Mouse (Mus musculus): ENCODE data around the gene Ddah1. TPM values are rescaled to one million over a fixed set of nuclear protein-coding genes. Genes with fewer than 3 reads are reported as not detected.
A peak's percentile ranks its signal among the peaks of the same experiment; 100 is the strongest.
"Not testable (repeated sequence)": the region's sequence is repeated elsewhere in the genome, so short reads cannot be mapped to it uniquely, and the experiment has no call there.

The Ddah1 gene
- polyA plus RNA-seq, 1 experiment, result 0.67 TPM

GRCm38 (mm10) chr3:145913263-145913662, 154.8 kb downstream of the Ddah1 start:
- Histone ChIP-seq H3K4me3 (ENCODE audit: insufficient read depth, low read length) (no peak overlapping the region), H3K27ac (ENCODE audit: insufficient read depth, low read depth, low read length) (no peak overlapping the region), H3K4me1 (ENCODE audit: control insufficient read depth, insufficient read depth, low read length) (no peaks in the 10 kb centered on the region)
- TF ChIP-seq CTCF (IDR thresholded peaks at IDR 0.05; ENCODE audit: low read depth, low read length), result no peak
- TF ChIP-seq POLR2A (IDR thresholded peaks at IDR 0.05; ENCODE audit: borderline replicate concordance, low read depth, low read length), result no peak

DNA sequence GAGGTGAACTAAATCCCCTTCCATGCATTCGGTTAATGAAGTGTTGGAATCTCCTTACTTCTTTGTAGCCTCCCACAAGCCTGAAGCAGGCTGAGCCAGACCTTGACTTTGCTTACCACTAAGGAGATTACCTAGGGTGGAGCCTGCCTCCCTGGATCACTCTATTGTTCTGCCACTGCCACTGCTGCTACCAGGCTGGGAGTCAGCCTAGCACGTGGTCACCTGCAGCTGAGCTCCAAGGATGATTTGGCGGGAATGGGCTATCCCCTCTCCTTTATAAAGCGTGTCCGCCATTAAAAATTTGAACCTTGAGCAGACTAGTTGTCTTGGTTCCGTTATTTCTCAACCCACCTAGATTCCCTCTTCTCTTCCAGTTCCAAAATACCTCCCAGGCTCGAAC, 155.5 kb downstream of the Ddah1 start:
- not testable (repeated sequence) for H3K4me3 ChIP-seq (ENCODE audit: insufficient read depth, low read length); H3K27ac ChIP-seq (ENCODE audit: insufficient read depth, low read depth, low read length); H3K4me1 ChIP-seq (ENCODE audit: control insufficient read depth, insufficient read depth, low read length)

- no peak for TF ChIP-seq CTCF (IDR thresholded peaks at IDR 0.05; ENCODE audit: low read depth, low read length)
- TF ChIP-seq POLR2A (IDR thresholded peaks at IDR 0.05; ENCODE audit: borderline replicate concordance, low read depth, low read length), result no peak
- Histone ChIP-seq H3K4me3 (ENCODE audit: insufficient read depth, low read length) (no peak overlapping the region), H3K4me1 (ENCODE audit: control insufficient read depth, insufficient read depth, low read length) (no peaks in the 10 kb centered on the region), H3K27ac (ENCODE audit: insufficient read depth, low read depth, low read length) (no peak overlapping the region)
Measured at GRCm38 (mm10) chr3:145916374-145916773, 157.9 kb downstream of the Ddah1 start.

GRCm38 (mm10) chr3:145916826-145917225, 158.4 kb downstream of the Ddah1 start:
- TF ChIP-seq POLR2A (IDR thresholded peaks at IDR 0.05; ENCODE audit: borderline replicate concordance, low read depth, low read length) (no peak), CTCF (IDR thresholded peaks at IDR 0.05; ENCODE audit: low read depth, low read length) (no peak)
- Histone ChIP-seq H3K4me3 (ENCODE audit: insufficient read depth, low read length) (no peak overlapping the region), H3K4me1 (ENCODE audit: control insufficient read depth, insufficient read depth, low read length) (no peaks in the 10 kb centered on the region), H3K27ac (ENCODE audit: insufficient read depth, low read depth, low read length) (no peak overlapping the region)

DNA sequence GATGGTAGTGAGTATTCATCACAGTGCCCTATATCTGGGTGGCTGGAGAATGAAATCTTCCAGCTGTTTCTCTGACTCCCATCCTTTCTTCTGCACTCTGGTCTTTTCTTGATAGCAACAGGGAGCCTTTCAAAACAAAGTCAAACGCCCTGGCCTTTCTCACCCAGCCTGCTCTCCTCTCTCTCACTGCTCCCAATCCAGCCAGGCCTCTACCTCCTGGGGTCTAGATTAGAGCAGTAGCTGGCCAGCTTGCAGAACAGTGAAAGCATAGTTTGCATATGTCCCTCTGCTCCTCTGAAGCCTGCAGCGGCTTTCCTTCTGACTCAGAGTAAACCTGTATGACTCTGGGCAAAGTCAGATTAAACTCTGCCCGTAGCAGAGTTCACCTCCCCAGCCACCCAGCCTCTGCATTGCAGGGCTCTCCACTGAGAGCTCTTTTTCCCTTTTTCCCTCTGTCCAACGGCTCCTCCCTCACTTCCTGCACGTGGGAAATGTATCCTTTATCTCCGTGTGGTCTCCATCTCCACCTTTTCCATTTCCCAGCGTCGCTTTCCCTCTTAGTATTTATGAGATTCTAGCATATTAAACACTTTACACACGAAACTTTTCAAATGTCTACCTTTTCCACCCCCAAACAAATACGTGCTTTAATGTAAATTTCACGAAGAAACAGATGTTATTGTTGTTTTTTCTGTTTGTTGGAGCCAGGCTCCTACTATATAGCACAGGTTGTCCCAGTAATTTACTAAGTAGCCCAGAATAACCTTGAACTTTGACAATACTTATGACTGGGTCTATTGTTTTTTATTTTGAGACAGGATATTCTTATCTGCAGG, 163.8 kb downstream of the Ddah1 start, which contains the start of gene Bcl10:
Gene Bcl10, plus strand, starts transcription at position 786 of the 836 bp plus-strand sequence.
- peak within 1 kb of the TSS; percentile 49 for H3K4me3 ChIP-seq (ENCODE audit: insufficient read depth, low read length)
- TF ChIP-seq POLR2A (IDR thresholded peaks at IDR 0.05; ENCODE audit: borderline replicate concordance, low read depth, low read length) (no peak), CTCF (IDR thresholded peaks at IDR 0.05; ENCODE audit: low read depth, low read length) (no peak)
- H3K4me1 ChIP-seq (ENCODE audit: control insufficient read depth, insufficient read depth, low read length), result peaks cover 14% of the 10 kb centered on the region
- peak within 1 kb of the TSS; percentile 82 for H3K27ac ChIP-seq (ENCODE audit: insufficient read depth, low read depth, low read length)

DNA sequence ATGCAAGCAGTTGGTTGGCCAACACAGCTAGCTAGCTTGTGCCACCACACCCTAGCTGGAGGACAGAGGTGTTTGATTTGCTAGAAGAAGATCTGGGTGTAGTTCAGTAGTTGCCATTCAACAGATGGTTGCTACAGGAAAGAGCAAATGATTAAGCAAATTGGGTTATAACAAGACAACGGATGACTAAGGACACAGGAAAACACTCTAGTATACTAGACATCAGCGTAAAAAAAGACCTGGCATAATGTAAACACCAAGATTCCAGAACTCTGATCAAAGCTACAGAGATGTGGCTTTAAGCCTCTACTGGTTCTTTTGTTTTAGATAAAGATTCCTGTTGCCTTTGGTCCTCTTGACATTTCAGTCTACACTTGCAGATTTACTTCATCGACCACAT, 164.5 kb downstream of the Ddah1 start:
- TF ChIP-seq CTCF (IDR thresholded peaks at IDR 0.05; ENCODE audit: low read depth, low read length) (no peak), POLR2A (IDR thresholded peaks at IDR 0.05; ENCODE audit: borderline replicate concordance, low read depth, low read length) (no peak)
- Histone ChIP-seq H3K27ac (ENCODE audit: insufficient read depth, low read depth, low read length) (no peak overlapping the region), H3K4me1 (ENCODE audit: control insufficient read depth, insufficient read depth, low read length) (peaks cover 20% of the 10 kb centered on the region), H3K4me3 (ENCODE audit: insufficient read depth, low read length) (no peak overlapping the region)

- TF ChIP-seq POLR2A (IDR thresholded peaks at IDR 0.05; ENCODE audit: borderline replicate concordance, low read depth, low read length) (no peak), CTCF (IDR thresholded peaks at IDR 0.05; ENCODE audit: low read depth, low read length) (no peak)
- Histone ChIP-seq H3K4me3 (ENCODE audit: insufficient read depth, low read length) (peak overlapping the region; percentile 84), H3K4me1 (ENCODE audit: control insufficient read depth, insufficient read depth, low read length) (peaks cover 28% of the 10 kb centered on the region), H3K27ac (ENCODE audit: insufficient read depth, low read depth, low read length) (peak overlapping the region; percentile 82)
Measured at GRCm38 (mm10) chr3:145923874-145924577, 165.6 kb downstream of the Ddah1 start.

DNA sequence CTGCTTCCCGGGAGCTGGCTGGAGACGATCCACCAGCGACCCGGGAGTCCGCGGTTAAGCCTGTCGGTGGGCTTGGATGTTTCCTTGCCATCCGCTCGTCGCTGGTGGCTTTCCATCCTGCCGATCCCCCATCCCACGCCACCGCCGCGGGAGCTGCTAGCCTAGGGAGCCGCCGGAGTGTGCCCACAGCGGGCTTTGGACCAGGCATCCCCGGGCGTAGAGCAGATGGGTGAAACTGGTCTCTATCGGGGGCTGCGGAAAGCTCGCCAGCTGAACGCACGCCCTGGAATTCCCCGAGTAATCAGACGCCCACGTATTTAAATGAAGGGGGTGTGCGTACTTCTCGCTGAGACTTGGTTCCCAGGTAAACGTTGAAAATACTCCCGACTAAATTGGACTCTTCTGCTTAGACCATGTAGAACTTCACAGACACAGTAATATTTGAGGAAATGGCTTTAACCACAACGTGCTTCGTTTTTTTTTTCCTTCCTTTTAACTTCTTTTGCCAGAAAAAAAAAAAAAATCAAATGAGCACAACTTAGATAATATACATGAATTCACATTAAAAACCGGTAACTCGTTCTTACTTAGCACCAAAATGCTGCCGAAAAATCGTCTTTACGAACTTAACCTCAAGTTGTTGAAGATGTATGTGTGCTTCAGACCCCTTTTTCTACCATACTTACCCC, 166.3 kb downstream of the Ddah1 start:
- Histone ChIP-seq H3K4me3 (ENCODE audit: insufficient read depth, low read length) (peak overlapping the region; percentile 84), H3K4me1 (ENCODE audit: control insufficient read depth, insufficient read depth, low read length) (peaks cover 33% of the 10 kb centered on the region)

GRCm38 (mm10) chr3:145925506-145925905, 167.0 kb downstream of the Ddah1 start:
- Histone ChIP-seq H3K4me3 (ENCODE audit: insufficient read depth, low read length) (peak overlapping the region; percentile 84), H3K27ac (ENCODE audit: insufficient read depth, low read depth, low read length) (no peak overlapping the region), H3K4me1 (ENCODE audit: control insufficient read depth, insufficient read depth, low read length) (peaks cover 39% of the 10 kb centered on the region)

More for the DNA sequence above, 166.3 kb downstream of the Ddah1 start:
- no peak for TF ChIP-seq CTCF (IDR thresholded peaks at IDR 0.05; ENCODE audit: low read depth, low read length)
- no peak for TF ChIP-seq POLR2A (IDR thresholded peaks at IDR 0.05; ENCODE audit: borderline replicate concordance, low read depth, low read length)
- peak overlapping the region; percentile 82 for H3K27ac ChIP-seq (ENCODE audit: insufficient read depth, low read depth, low read length)

More at GRCm38 (mm10) chr3:145925506-145925905, 167.0 kb downstream of the Ddah1 start:
- TF ChIP-seq CTCF (IDR thresholded peaks at IDR 0.05; ENCODE audit: low read depth, low read length), result no peak
- TF ChIP-seq POLR2A (IDR thresholded peaks at IDR 0.05; ENCODE audit: borderline replicate concordance, low read depth, low read length), result no peak

Measured in bone marrow macrophage, adult 2 months (primary cell).